Mouse (Mus musculus) liver, adult 2 months (tissue): ENCODE results near the gene Hoxb7.

Experiments used
- CTCF ChIP-seq: fragments of 200-500 bp; IDR thresholded peaks from 2 replicates; pipeline ENCODE4 v1.5.1; 2011; ENCODE audit warnings: low read depth, low read length, control low read depth
- POLR2A ChIP-seq: fragments of 200-500 bp; IDR thresholded peaks from 2 replicates; pipeline ENCODE4 v1.6.1; 2011; ENCODE audit warnings: low read length, control low read depth; ENCODE audit not compliant: insufficient read depth; ENCODE audit errors: extremely low read depth

DNA sequence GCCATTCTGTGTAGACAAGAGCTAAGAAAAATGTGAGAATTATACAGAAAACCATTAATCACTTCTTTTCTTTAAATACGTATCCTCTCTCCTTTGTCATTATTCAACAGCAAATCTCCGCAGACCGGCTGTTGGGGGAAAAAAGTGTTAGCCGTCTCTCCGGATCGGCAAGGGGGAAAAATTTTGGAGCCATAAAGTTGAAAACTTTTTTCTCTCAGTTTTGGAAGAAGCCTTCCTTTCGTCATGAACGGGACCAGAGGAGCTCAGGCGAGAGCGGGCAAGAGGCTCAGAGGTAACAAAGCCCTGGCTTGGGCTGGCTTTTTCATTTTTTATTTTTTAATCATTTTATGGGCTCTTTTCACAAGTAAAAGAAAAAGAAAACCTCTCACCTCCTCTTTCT lies 36.7 kb downstream of the Hoxb7 start, which contains the start of gene Hoxb3:
- no peak for TF ChIP-seq POLR2A
- no peak for TF ChIP-seq CTCF
